Mouse (Mus musculus): Measurements from ENCODE around the gene Snrnp200.
"Not testable (repeated sequence)": the region's sequence is repeated elsewhere in the genome, so short reads cannot be mapped to it uniquely, and the experiment has no call there.

DNA sequence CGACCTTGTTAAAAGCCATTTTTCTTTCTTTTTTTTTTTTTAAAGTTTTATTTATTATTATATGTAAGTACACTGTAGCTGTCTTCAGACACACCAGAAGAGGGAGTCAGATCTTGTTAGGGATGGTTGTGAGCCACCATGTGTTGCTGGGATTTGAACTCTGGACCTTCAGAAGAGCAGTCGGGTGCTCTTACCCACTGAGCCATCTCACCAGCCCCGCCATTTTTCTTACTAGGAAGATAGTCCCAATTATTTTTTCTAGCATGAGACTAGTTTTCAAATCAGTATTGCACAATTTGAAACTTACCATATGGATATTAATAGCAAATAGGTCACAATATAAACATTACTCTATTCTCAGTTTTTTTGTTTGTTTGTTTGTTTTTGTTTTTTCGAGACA is 63.9 kb downstream of the Snrnp200 start:
- not testable (repeated sequence) for TF ChIP-seq CTCF, EP300 (IDR thresholded peaks at IDR 0.05)
